Mouse (Mus musculus): ENCODE measurements around the gene Mtus2. TPM values are rescaled to one million over a fixed set of nuclear protein-coding genes. Genes with fewer than 3 reads are reported as not detected.
"Not testable (repeated sequence)": the region's sequence is repeated elsewhere in the genome, so short reads cannot be mapped to it uniquely, and the experiment has no call there.

The Mtus2 gene
- polyA plus RNA-seq, 1 experiment: 1.7 TPM

- Histone ChIP-seq H3K4me1 (ENCODE audit: control insufficient read depth, insufficient read depth, low read length) (no peaks in the 10 kb centered on the region), H3K4me3 (ENCODE audit: insufficient read depth, low read length) (no peak overlapping the region), H3K27ac (ENCODE audit: insufficient read depth, low read depth, low read length) (no peak overlapping the region)
- TF ChIP-seq CTCF (IDR thresholded peaks at IDR 0.05; ENCODE audit: low read depth, low read length): no peak
- TF ChIP-seq POLR2A (IDR thresholded peaks at IDR 0.05; ENCODE audit: borderline replicate concordance, low read depth, low read length): no peak
These were observed 203.5 kb downstream of the Mtus2 start for GRCm38 (mm10) chr5:148160529-148161154.

- no peaks in the 10 kb centered on the region for H3K4me1 ChIP-seq (ENCODE audit: control insufficient read depth, insufficient read depth, low read length)
- no peak for TF ChIP-seq POLR2A (IDR thresholded peaks at IDR 0.05; ENCODE audit: borderline replicate concordance, low read depth, low read length)
- no peak for TF ChIP-seq CTCF (IDR thresholded peaks at IDR 0.05; ENCODE audit: low read depth, low read length)
- H3K27ac ChIP-seq (ENCODE audit: insufficient read depth, low read depth, low read length): no peak overlapping the region
- no peak overlapping the region for H3K4me3 ChIP-seq (ENCODE audit: insufficient read depth, low read length)
These were observed 208.0 kb downstream of the Mtus2 start for GRCm38 (mm10) chr5:148165111-148165510.

- H3K4me1 ChIP-seq (ENCODE audit: control insufficient read depth, insufficient read depth, low read length): no peaks in the 10 kb centered on the region
- no peak overlapping the region for H3K27ac ChIP-seq (ENCODE audit: insufficient read depth, low read depth, low read length)
- H3K4me3 ChIP-seq (ENCODE audit: insufficient read depth, low read length): no peak overlapping the region
- no peak for TF ChIP-seq CTCF (IDR thresholded peaks at IDR 0.05; ENCODE audit: low read depth, low read length)
- TF ChIP-seq POLR2A (IDR thresholded peaks at IDR 0.05; ENCODE audit: borderline replicate concordance, low read depth, low read length): no peak
These were observed 218.0 kb downstream of the Mtus2 start for GRCm38 (mm10) chr5:148175091-148175490.

- no peak overlapping the region for H3K27ac ChIP-seq (ENCODE audit: insufficient read depth, low read depth, low read length)
- TF ChIP-seq CTCF (IDR thresholded peaks at IDR 0.05; ENCODE audit: low read depth, low read length): no peak
- TF ChIP-seq POLR2A (IDR thresholded peaks at IDR 0.05; ENCODE audit: borderline replicate concordance, low read depth, low read length): no peak
- no peak overlapping the region for H3K4me3 ChIP-seq (ENCODE audit: insufficient read depth, low read length)
- H3K4me1 ChIP-seq (ENCODE audit: control insufficient read depth, insufficient read depth, low read length): no peaks in the 10 kb centered on the region
These were observed 218.8 kb downstream of the Mtus2 start for GRCm38 (mm10) chr5:148175742-148176426.

GRCm38 (mm10) chr5:148176539-148176938, 219.4 kb downstream of the Mtus2 start:
- not testable (repeated sequence) for H3K4me1 ChIP-seq (ENCODE audit: control insufficient read depth, insufficient read depth, low read length); H3K4me3 ChIP-seq (ENCODE audit: insufficient read depth, low read length); H3K27ac ChIP-seq (ENCODE audit: insufficient read depth, low read depth, low read length)

GRCm38 (mm10) chr5:148179231-148179630, 222.1 kb downstream of the Mtus2 start:
- Histone ChIP-seq H3K4me3 (ENCODE audit: insufficient read depth, low read length) (no peak overlapping the region), H3K4me1 (ENCODE audit: control insufficient read depth, insufficient read depth, low read length) (no peaks in the 10 kb centered on the region), H3K27ac (ENCODE audit: insufficient read depth, low read depth, low read length) (no peak overlapping the region)
- no peak for TF ChIP-seq CTCF (IDR thresholded peaks at IDR 0.05; ENCODE audit: low read depth, low read length)
- no peak for TF ChIP-seq POLR2A (IDR thresholded peaks at IDR 0.05; ENCODE audit: borderline replicate concordance, low read depth, low read length)

- no peak overlapping the region for H3K27ac ChIP-seq (ENCODE audit: insufficient read depth, low read depth, low read length)
- TF ChIP-seq POLR2A (IDR thresholded peaks at IDR 0.05; ENCODE audit: borderline replicate concordance, low read depth, low read length): no peak
- peak; percentile 52 for TF ChIP-seq CTCF (IDR thresholded peaks at IDR 0.05; ENCODE audit: low read depth, low read length)
- H3K4me1 ChIP-seq (ENCODE audit: control insufficient read depth, insufficient read depth, low read length): no peaks in the 10 kb centered on the region
- no peak overlapping the region for H3K4me3 ChIP-seq (ENCODE audit: insufficient read depth, low read length)
These were observed 223.6 kb downstream of the Mtus2 start for GRCm38 (mm10) chr5:148180590-148181307.

- H3K27ac ChIP-seq (ENCODE audit: insufficient read depth, low read depth, low read length): no peak overlapping the region
- no peaks in the 10 kb centered on the region for H3K4me1 ChIP-seq (ENCODE audit: control insufficient read depth, insufficient read depth, low read length)
- TF ChIP-seq POLR2A (IDR thresholded peaks at IDR 0.05; ENCODE audit: borderline replicate concordance, low read depth, low read length) (no peak), CTCF (IDR thresholded peaks at IDR 0.05; ENCODE audit: low read depth, low read length) (no peak)
These were observed 224.1 kb downstream of the Mtus2 start for GRCm38 (mm10) chr5:148181308-148181630.

GRCm38 (mm10) chr5:148181901-148182300, 224.8 kb downstream of the Mtus2 start:
- TF ChIP-seq POLR2A (IDR thresholded peaks at IDR 0.05; ENCODE audit: borderline replicate concordance, low read depth, low read length): no peak
- TF ChIP-seq CTCF (IDR thresholded peaks at IDR 0.05; ENCODE audit: low read depth, low read length): no peak
- Histone ChIP-seq H3K27ac (ENCODE audit: insufficient read depth, low read depth, low read length) (no peak overlapping the region), H3K4me1 (ENCODE audit: control insufficient read depth, insufficient read depth, low read length) (no peaks in the 10 kb centered on the region), H3K4me3 (ENCODE audit: insufficient read depth, low read length) (no peak overlapping the region)

More at GRCm38 (mm10) chr5:148181308-148181630, 224.1 kb downstream of the Mtus2 start:
- no peak overlapping the region for H3K4me3 ChIP-seq (ENCODE audit: insufficient read depth, low read length)

- no peak for TF ChIP-seq POLR2A (IDR thresholded peaks at IDR 0.05; ENCODE audit: borderline replicate concordance, low read depth, low read length)
- no peak for TF ChIP-seq CTCF (IDR thresholded peaks at IDR 0.05; ENCODE audit: low read depth, low read length)
These were observed 228.8 kb downstream of the Mtus2 start for GRCm38 (mm10) chr5:148185898-148186297.

More at GRCm38 (mm10) chr5:148185898-148186297, 228.8 kb downstream of the Mtus2 start:
- Histone ChIP-seq H3K27ac (ENCODE audit: insufficient read depth, low read depth, low read length) (no peak overlapping the region), H3K4me1 (ENCODE audit: control insufficient read depth, insufficient read depth, low read length) (no peaks in the 10 kb centered on the region), H3K4me3 (ENCODE audit: insufficient read depth, low read length) (no peak overlapping the region)

All from bone marrow macrophage, adult 2 months (primary cell).